Mouse (Mus musculus): Measurements from ENCODE around the gene Rnpepl1. TPM values are rescaled to one million over a fixed set of nuclear protein-coding genes. Genes with fewer than 3 reads are reported as not detected.
A peak's percentile ranks its signal among the peaks of the same experiment; 100 is the strongest.

The Rnpepl1 gene
- polyA plus RNA-seq, 1 experiment from 2014 or later = 21.7 TPM

- Histone ChIP-seq H3K27ac (ENCODE audit: low read depth, low read length) (no peak overlapping the region), H3K27me3 (ENCODE audit: control insufficient read depth, insufficient read depth, low read length) (peaks cover 7% of the 10 kb centered on the region), H3K4me3 (ENCODE audit: low read depth, low read length) (no peak overlapping the region), H3K9me3 (replicated peaks; ENCODE audit: control insufficient read depth, low read length) (no peaks in the 10 kb centered on the region), H3K4me1 (ENCODE audit: control insufficient read depth, insufficient read depth, low read length) (no peaks in the 10 kb centered on the region), H3K36me3 (ENCODE audit: control insufficient read depth, insufficient read depth, low read length) (no peaks in the 10 kb centered on the region), H3K4me2 (no peak overlapping the region), H3K9ac (ENCODE audit: low read depth, low read length) (no peak overlapping the region)
- ATAC-seq (replicated peaks; ENCODE audit: insufficient number of reproducible peaks, low FRiP score, low TSS enrichment) = no peak
- WGBS (ENCODE audit: insufficient replicate concordance) = 8% methylated on average over 3 of the region's 3 CpGs
Observed at GRCm38 (mm10) chr1:92895089-92895488, 15.5 kb upstream of the Rnpepl1 start.

GRCm38 (mm10) chr1:92902786-92903185, 7.8 kb upstream of the Rnpepl1 start, which contains the start of gene Ankmy1:
Gene Ankmy1 (minus strand): TSS chr1:92902906.
- Histone ChIP-seq H3K9ac (ENCODE audit: low read depth, low read length) (0 out of 2 replicates have a peak within 1 kb of the TSS, but pooled peaks have one; percentile 10), H3K9me3 (replicated peaks; ENCODE audit: control insufficient read depth, low read length) (no peaks in the 10 kb centered on the region), H3K4me2 (peak within 1 kb of the TSS; percentile 31), H3K4me1 (ENCODE audit: control insufficient read depth, insufficient read depth, low read length) (peaks cover 8% of the 10 kb centered on the region), H3K27ac (ENCODE audit: low read depth, low read length) (no peak within 1 kb of the TSS), H3K4me3 (ENCODE audit: low read depth, low read length) (peak within 1 kb of the TSS; percentile 23), H3K27me3 (ENCODE audit: control insufficient read depth, insufficient read depth, low read length) (peaks cover 8% of the 10 kb centered on the region), H3K36me3 (ENCODE audit: control insufficient read depth, insufficient read depth, low read length) (no peaks in the 10 kb centered on the region)
- WGBS (ENCODE audit: insufficient replicate concordance) = 1% methylated on average over 15 of the region's 15 CpGs
- ATAC-seq (replicated peaks; ENCODE audit: insufficient number of reproducible peaks, low FRiP score, low TSS enrichment) = no peak

GRCm38 (mm10) chr1:92903627-92904026, 7.0 kb upstream of the Rnpepl1 start:
- Histone ChIP-seq H3K4me1 (ENCODE audit: control insufficient read depth, insufficient read depth, low read length) (peaks cover 11% of the 10 kb centered on the region), H3K36me3 (ENCODE audit: control insufficient read depth, insufficient read depth, low read length) (no peaks in the 10 kb centered on the region), H3K4me3 (ENCODE audit: low read depth, low read length) (no peak overlapping the region), H3K9ac (ENCODE audit: low read depth, low read length) (no peak overlapping the region), H3K4me2 (no peak overlapping the region), H3K27ac (ENCODE audit: low read depth, low read length) (no peak overlapping the region), H3K27me3 (ENCODE audit: control insufficient read depth, insufficient read depth, low read length) (peaks cover 8% of the 10 kb centered on the region), H3K9me3 (replicated peaks; ENCODE audit: control insufficient read depth, low read length) (no peaks in the 10 kb centered on the region)
- ATAC-seq (replicated peaks; ENCODE audit: insufficient number of reproducible peaks, low FRiP score, low TSS enrichment) = no peak
- WGBS (ENCODE audit: insufficient replicate concordance) = 65% methylated on average over 4 of the region's 4 CpGs

GRCm38 (mm10) chr1:92905703-92906310, 4.8 kb upstream of the Rnpepl1 start:
- no peaks in the 10 kb centered on the region for H3K36me3 ChIP-seq (ENCODE audit: control insufficient read depth, insufficient read depth, low read length)
- no peak overlapping the region for H3K9ac ChIP-seq (ENCODE audit: low read depth, low read length)
- no peak overlapping the region for H3K27ac ChIP-seq (ENCODE audit: low read depth, low read length)
- H3K27me3 ChIP-seq (ENCODE audit: control insufficient read depth, insufficient read depth, low read length) = no peaks in the 10 kb centered on the region; the same call in 1 of the 2 replicates
- H3K4me3 ChIP-seq (ENCODE audit: low read depth, low read length) = no peak overlapping the region
- H3K4me2 ChIP-seq = no peak overlapping the region
- WGBS (ENCODE audit: insufficient replicate concordance) = 91% methylated on average over 2 of the region's 2 CpGs
- peaks cover 18% of the 10 kb centered on the region for H3K4me1 ChIP-seq (ENCODE audit: control insufficient read depth, insufficient read depth, low read length)
- no peaks in the 10 kb centered on the region for H3K9me3 ChIP-seq (replicated peaks; ENCODE audit: control insufficient read depth, low read length)
- ATAC-seq (replicated peaks; ENCODE audit: insufficient number of reproducible peaks, low FRiP score, low TSS enrichment) = no peak

- Histone ChIP-seq H3K27me3 (ENCODE audit: control insufficient read depth, insufficient read depth, low read length) (no peaks in the 10 kb centered on the region), H3K4me3 (ENCODE audit: low read depth, low read length) (peak within 1 kb of the TSS; percentile 80), H3K9ac (ENCODE audit: low read depth, low read length) (peak within 1 kb of the TSS; percentile 82), H3K9me3 (replicated peaks; ENCODE audit: control insufficient read depth, low read length) (no peaks in the 10 kb centered on the region), H3K4me2 (peak within 1 kb of the TSS; percentile 81), H3K4me1 (ENCODE audit: control insufficient read depth, insufficient read depth, low read length) (peaks cover 26% of the 10 kb centered on the region), H3K36me3 (ENCODE audit: control insufficient read depth, insufficient read depth, low read length) (no peaks in the 10 kb centered on the region), H3K27ac (ENCODE audit: low read depth, low read length) (peak within 1 kb of the TSS; percentile 87)
- WGBS (ENCODE audit: insufficient replicate concordance) = under 1% methylated on average over 80 of the region's 81 CpGs
- peak; percentile 91 for ATAC-seq (replicated peaks; ENCODE audit: insufficient number of reproducible peaks, low FRiP score, low TSS enrichment)
Observed at GRCm38 (mm10) chr1:92906779-92907631, 3.6 kb upstream of the Rnpepl1 start, which contains the start of gene Dusp28. Gene Dusp28 (plus strand): TSS chr1:92906981.

- peak overlapping the region; percentile 58; the same call in 1 of the 2 replicates for H3K27ac ChIP-seq (ENCODE audit: low read depth, low read length)
- H3K4me3 ChIP-seq (ENCODE audit: low read depth, low read length) = peak overlapping the region; percentile 80
- ATAC-seq (replicated peaks; ENCODE audit: insufficient number of reproducible peaks, low FRiP score, low TSS enrichment) = no peak
- H3K9ac ChIP-seq (ENCODE audit: low read depth, low read length) = peak overlapping the region; percentile 82
- no peaks in the 10 kb centered on the region for H3K36me3 ChIP-seq (ENCODE audit: control insufficient read depth, insufficient read depth, low read length)
- H3K4me1 ChIP-seq (ENCODE audit: control insufficient read depth, insufficient read depth, low read length) = peaks cover 28% of the 10 kb centered on the region
- peak overlapping the region; percentile 81 for H3K4me2 ChIP-seq
- WGBS (ENCODE audit: insufficient replicate concordance) = 42% methylated on average over 20 of the region's 20 CpGs
- H3K9me3 ChIP-seq (replicated peaks; ENCODE audit: control insufficient read depth, low read length) = no peaks in the 10 kb centered on the region
- H3K27me3 ChIP-seq (ENCODE audit: control insufficient read depth, insufficient read depth, low read length) = no peaks in the 10 kb centered on the region
Observed at GRCm38 (mm10) chr1:92907632-92908360, 2.8 kb upstream of the Rnpepl1 start.

GRCm38 (mm10) chr1:92908664-92909063, 1.9 kb upstream of the Rnpepl1 start:
- Histone ChIP-seq H3K9ac (ENCODE audit: low read depth, low read length) (no peak overlapping the region), H3K9me3 (replicated peaks; ENCODE audit: control insufficient read depth, low read length) (no peaks in the 10 kb centered on the region), H3K27ac (ENCODE audit: low read depth, low read length) (no peak overlapping the region), H3K27me3 (ENCODE audit: control insufficient read depth, insufficient read depth, low read length) (no peaks in the 10 kb centered on the region), H3K4me2 (no peak overlapping the region), H3K36me3 (ENCODE audit: control insufficient read depth, insufficient read depth, low read length) (no peaks in the 10 kb centered on the region), H3K4me1 (ENCODE audit: control insufficient read depth, insufficient read depth, low read length) (peaks cover 24% of the 10 kb centered on the region), H3K4me3 (ENCODE audit: low read depth, low read length) (no peak overlapping the region)
- WGBS (ENCODE audit: insufficient replicate concordance) = 90% methylated on average over 3 of the region's 3 CpGs
- no peak for ATAC-seq (replicated peaks; ENCODE audit: insufficient number of reproducible peaks, low FRiP score, low TSS enrichment)

- H3K4me3 ChIP-seq (ENCODE audit: low read depth, low read length) = no peak overlapping the region
- H3K36me3 ChIP-seq (ENCODE audit: control insufficient read depth, insufficient read depth, low read length) = no peaks in the 10 kb centered on the region
- 58% methylated on average over 4 of the region's 4 CpGs for WGBS (ENCODE audit: insufficient replicate concordance)
- no peak overlapping the region for H3K27ac ChIP-seq (ENCODE audit: low read depth, low read length)
- ATAC-seq (replicated peaks; ENCODE audit: insufficient number of reproducible peaks, low FRiP score, low TSS enrichment) = no peak
- no peaks in the 10 kb centered on the region for H3K27me3 ChIP-seq (ENCODE audit: control insufficient read depth, insufficient read depth, low read length)
- peaks cover 24% of the 10 kb centered on the region for H3K4me1 ChIP-seq (ENCODE audit: control insufficient read depth, insufficient read depth, low read length)
- H3K9me3 ChIP-seq (replicated peaks; ENCODE audit: control insufficient read depth, low read length) = no peaks in the 10 kb centered on the region
- no peak overlapping the region for H3K4me2 ChIP-seq
- H3K9ac ChIP-seq (ENCODE audit: low read depth, low read length) = no peak overlapping the region
Observed at GRCm38 (mm10) chr1:92909068-92909467, 1.5 kb upstream of the Rnpepl1 start.

Measured in heart, embryonic 11.5 days (tissue).